Mouse (Mus musculus): ENCODE results near the gene Phex.

Phex gene

DNA sequence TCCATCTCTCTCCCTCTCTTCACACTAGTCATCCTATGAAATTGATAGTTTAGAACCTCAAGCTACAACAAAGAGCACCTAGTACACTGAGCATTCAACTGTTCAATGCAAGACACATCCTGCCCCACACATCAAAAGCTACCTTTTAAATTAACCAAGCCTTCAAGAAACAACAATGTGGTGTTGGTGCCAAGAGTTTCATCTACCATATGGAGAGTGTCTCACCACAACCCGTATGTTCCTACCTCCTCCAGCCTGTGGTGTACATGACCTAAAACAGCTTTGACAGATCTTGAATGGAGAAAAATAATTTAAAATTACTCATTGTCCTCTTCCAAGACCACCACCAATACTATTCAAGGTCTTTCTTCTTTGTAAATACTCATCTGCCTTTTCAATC, 106.9 kb downstream of the Phex start:
- in situ Hi-C loops (cut with MboI, MseI) = loop anchor here in 1 of 2 experiments (10.0 kb wide), 1 partner anchor 1933 kb away; no protein-coding TSS in a partner anchor

DNA sequence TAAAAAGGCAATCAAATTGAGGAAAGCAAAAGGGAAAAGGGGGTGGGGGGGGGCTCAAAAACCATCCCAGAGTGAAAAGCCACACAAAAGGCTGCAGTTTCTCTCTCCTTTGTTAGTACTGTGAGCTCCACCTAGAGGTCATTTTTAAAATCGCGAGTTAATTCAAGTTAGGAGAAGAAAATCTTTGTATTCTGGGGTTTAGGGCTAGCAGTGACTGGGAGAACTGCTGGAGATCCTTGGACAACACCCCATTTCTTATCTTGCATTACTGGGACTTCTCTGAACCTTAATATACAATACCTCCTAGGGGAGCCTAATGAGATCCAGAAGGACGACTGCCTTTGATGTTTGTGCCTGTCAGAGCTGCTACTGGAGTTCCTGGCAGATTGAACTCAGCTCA, 107.7 kb downstream of the Phex start:
- in situ Hi-C loops (cut with MboI, MseI) = loop anchor here in 1 of 2 experiments (10.0 kb wide), 1 partner anchor 1933 kb away; no protein-coding TSS in a partner anchor

- in situ Hi-C loops (cut with MboI, MseI) = loop anchor here in 1 of 2 experiments (10.0 kb wide), 1 partner anchor 1932 kb away; no protein-coding TSS in a partner anchor
These were observed 108.2 kb downstream of the Phex start for GRCm38 (mm10) chrX:157306796-157307405.

GRCm38 (mm10) chrX:157305852-157306232, 109.3 kb downstream of the Phex start:
- in situ Hi-C loops (cut with MboI, MseI) = loop anchor here in 1 of 2 experiments (10.0 kb wide), 1 partner anchor 1931 kb away; no protein-coding TSS in a partner anchor

GRCm38 (mm10) chrX:157305193-157305851, 109.8 kb downstream of the Phex start:
- in situ Hi-C loops (cut with MboI, MseI) = loop anchor here in 1 of 2 experiments (10.0 kb wide), 1 partner anchor 1931 kb away; no protein-coding TSS in a partner anchor

DNA sequence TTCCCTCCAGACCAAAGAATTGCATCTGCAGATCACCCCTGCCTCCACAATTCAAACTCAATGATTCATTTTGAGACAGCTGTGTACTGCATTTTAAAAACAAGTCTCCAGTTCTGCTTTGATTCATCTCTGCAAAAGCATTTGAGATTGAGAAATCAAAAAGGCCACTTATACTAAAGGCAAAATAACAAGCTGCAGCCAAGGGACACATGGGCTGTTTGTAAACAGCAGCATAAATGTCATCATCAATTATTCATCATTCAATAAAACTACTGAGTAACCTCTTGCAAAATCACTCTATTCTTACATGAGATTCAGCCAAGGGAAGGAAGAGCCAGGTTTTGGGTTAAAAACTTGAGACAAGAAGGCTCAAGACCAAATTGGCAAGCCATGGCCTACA, 122.7 kb downstream of the Phex start:
- in situ Hi-C loops (cut with MboI, MseI) = no loop called here

GRCm38 (mm10) chrX:157276581-157276980, 138.5 kb downstream of the Phex start:
- in situ Hi-C loops (cut with MboI, MseI) = no loop called here

DNA sequence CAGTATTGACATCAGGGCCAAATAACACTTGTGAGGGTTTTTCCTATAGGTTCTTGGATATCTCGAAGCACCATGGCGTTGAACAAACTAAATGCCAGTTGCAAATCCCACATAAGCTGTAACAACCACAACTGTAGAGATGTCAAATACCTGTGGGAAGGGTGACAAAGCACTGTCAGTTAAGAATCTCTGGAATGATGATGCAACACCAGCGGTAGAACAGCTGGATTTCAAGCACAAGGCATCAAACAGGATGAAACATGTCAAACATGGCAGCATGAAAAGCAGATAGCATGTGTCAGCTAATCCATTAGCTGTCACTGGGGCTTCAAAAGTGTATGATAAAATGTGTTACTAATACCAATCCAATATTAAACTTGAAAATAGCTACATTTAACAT, 141.8 kb downstream of the Phex start:
- in situ Hi-C loops (cut with MboI, MseI) = no loop called here

DNA sequence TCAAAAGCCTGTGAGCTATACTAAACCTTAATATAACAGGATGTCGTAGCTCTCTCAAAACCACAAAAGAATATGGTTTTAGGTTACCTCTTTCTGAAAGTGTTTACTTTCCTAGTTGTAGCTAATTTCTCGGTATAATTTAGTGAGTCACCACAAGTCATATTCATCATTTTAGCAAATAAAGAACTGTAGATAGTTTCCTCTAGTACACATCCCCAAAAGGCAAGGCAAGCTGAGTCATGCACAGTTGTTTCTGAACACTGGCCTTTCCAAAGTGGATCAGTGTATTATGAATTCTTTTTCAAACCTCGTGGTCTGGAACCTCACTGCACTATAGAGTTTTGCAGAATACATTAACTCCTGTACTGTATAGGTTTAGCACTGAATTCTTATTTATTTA, 143.5 kb downstream of the Phex start:
- in situ Hi-C loops (cut with MboI, MseI) = no loop called here

DNA sequence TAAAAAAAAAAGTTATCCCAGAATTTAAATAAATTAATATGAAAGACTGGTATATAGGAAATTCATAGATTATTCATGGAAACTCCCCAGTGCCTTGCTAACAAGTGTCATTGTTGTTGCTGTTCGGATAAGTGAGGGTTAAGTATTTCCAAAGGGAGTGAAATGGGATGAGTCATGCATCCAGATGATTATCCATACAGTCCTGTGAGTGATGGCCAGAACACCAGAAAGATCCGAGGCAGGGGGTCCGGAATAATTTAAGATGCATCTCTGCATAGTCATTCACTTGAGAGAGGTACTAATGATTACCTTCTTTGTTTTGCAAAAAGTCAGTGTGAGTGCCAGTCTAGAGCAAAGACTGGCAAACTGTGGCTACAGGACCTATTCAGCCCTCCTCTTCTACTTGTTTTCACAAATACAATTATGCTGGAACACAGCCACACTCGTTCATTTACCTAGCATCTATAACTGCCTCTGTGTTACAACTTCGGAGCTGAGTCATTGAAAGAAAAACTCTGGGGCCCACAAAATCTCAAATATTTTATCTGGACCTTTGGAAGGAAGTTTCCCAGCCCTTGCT, 145.3 kb downstream of the Phex start:
- in situ Hi-C loops (cut with MboI, MseI) = no loop called here

DNA sequence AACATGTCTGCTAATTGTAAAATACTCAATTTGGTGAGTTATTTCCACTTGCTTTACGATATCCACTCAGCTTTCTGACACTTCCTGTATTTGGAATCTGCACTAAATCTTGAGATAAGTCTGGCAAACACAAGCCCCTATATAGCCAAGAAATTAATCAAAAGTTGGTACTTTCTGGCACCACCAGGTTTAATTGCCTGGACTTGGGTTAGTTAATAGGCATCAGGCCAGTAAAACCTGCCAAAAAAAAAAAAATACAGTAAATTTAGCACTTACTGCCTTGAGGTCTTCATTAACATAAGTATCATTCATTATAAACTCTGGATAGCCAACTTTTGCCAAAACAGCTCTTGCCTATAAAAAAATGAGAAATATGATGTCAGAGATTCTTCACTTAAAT, 147.0 kb downstream of the Phex start:
- in situ Hi-C loops (cut with MboI, MseI) = no loop called here

GRCm38 (mm10) chrX:157202736-157203135, 212.4 kb downstream of the Phex start:
- in situ Hi-C loops (cut with MboI, MseI) = loop anchor here in 1 of 2 experiments (25.0 kb wide), 1 partner anchor 785 kb away; no protein-coding TSS in a partner anchor

- in situ Hi-C loops (cut with MboI, MseI) = no loop called here
These were observed 230.9 kb downstream of the Phex start for GRCm38 (mm10) chrX:157184167-157184566.

GRCm38 (mm10) chrX:157180845-157181244, 234.3 kb downstream of the Phex start:
- in situ Hi-C loops (cut with MboI, MseI) = no loop called here

GRCm38 (mm10) chrX:157164142-157164541, 251.0 kb downstream of the Phex start:
- in situ Hi-C loops (cut with MboI, MseI) = no loop called here

DNA sequence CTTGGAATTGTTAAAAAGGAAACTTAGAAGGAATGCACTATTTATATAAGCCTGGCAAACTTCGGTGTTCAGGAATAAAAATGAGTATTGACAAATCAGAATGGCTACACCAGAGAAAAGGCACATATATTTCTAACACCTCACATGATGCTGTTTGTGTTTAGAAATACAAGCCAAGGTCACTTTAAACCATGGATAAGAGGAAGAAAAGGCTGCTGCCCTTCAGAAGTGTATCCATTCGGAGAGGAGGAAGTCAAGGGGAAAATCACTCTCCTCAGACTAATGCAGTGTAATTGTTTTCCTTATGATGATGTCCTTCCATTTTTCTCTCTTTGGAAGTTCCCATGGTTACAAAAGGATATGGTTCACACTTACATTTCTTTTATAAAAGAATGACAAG, 251.7 kb downstream of the Phex start:
- in situ Hi-C loops (cut with MboI, MseI) = no loop called here

GRCm38 (mm10) chrX:157144675-157145074, 270.4 kb downstream of the Phex start:
- in situ Hi-C loops (cut with MboI, MseI) = no loop called here

DNA sequence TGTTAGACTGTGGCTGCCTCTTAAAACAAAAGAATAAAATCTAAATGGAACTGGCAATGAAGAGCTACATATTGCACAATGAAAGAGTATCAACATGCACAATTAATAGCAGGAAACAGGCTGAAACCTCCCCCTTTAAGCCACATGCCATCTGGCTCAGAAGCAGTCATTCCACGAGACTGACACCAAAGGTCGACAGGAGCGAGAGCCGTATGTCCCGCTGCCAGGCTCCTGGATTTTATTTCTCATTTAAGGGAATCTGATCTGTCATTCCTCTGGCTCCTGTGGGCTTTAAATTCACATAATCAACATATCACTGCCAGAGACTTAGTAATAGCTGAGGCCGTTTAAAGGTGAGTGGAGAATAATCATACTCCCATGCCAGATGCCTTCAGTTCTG, 275.5 kb downstream of the Phex start:
- in situ Hi-C loops (cut with MboI, MseI) = no loop called here

Measured in T-helper 17 cell (primary cell).